Comparison of ENCODE assay signal across 21 mouse cellular contexts in genomic region chr10:90766261-90766660, GRCm38 (mm10).
DNase-seq lines count a peak whose midpoint lies in the region; ATAC-seq lines count a peak whose summit lies in the region.
"Had no signal": no experiment of that assay in that cellular context is flagged by ENCODE, and none has a peak within 500 bp of the region (broad histone marks: within the 10 kb centered on the region; RNA-seq: fewer than 3 reads in every experiment).

No protein-coding gene starts in this region.

- peak; percentile 9 for DNase-seq in adrenal gland, adult 8-10 months
- no peak for DNase-seq in adrenal gland, postnatal 4 days (ENCODE audit: low spot score in 2 of 2)
- peak; percentile 80 for DNase-seq in cerebellum, adult 8-10 months
- peak; percentile 82 to 84 for DNase-seq in cerebellum, postnatal 25 days
- DNase-seq in embryo, embryonic 11 days = no peak
- DNase-seq in heart, postnatal 36 days = no peak
- DNase-seq in yolk sac, embryonic 10.5 days (ENCODE audit: low spot score) = no peak
- DNase-seq: forebrain, postnatal 0 days; heart, adult 2 months; heart, postnatal 10 days; kidney, adult 18-20 months; kidney, postnatal 25 days; liver, embryonic 13.5 days; lung, adult 18-20 months; right cerebral cortex, postnatal 25 days; thymus, postnatal 14 days had no signal

- peak; percentile 91 for ATAC-seq in cerebellum, adult (ENCODE audit: insufficient number of reproducible peaks, low FRiP score, low TSS enrichment)
- ATAC-seq: forebrain, postnatal 0 days; hindbrain, embryonic 16.5 days; lung, postnatal 0 days; midbrain, embryonic 13.5 days; Patski had no signal

- intact Hi-C loops in heart, postnatal 36 days (cut with DNase I) = no loop called here

Comparison
In these comparisons a context has a peak if more than half of its experiments do, and no peak if none do; other contexts are left out.
1. DNase-seq: peak in adrenal gland, adult 8-10 months (single experiment), cerebellum, adult 8-10 months (single experiment) and cerebellum, postnatal 25 days (2 of 2); none in adrenal gland, postnatal 4 days (0 of 2), embryo, embryonic 11 days (single experiment), heart, postnatal 36 days (0 of 2) and yolk sac, embryonic 10.5 days (single experiment).